Mouse (Mus musculus): ENCODE data around the gene Tecta. TPM values are rescaled to one million over a fixed set of nuclear protein-coding genes. Genes with fewer than 3 reads are reported as not detected.

The Tecta gene
- polyA plus RNA-seq, 1 experiment: 0.06 TPM

DNA sequence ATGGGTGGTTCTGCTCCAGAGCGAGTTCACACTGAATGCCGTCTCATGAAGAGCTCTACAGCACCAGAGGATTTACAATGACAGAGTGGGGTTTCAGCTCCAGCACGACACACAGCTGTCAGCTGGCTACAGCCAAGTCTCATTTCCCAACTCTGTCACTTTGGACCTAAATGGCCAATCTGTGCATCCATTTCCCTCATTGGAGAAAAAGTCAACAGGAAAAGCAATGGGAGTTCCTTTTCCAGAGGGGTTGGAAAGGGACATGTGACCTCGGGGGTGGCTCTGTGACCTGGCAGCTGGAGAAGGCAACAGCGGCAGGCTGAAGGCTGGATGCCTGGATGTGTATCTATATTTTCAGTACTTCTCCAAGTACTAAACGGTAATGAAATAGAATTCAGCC, 11.6 kb upstream of the Tecta start:
- TF ChIP-seq MAX (IDR thresholded peaks at IDR 0.05; ENCODE audit: low read depth): no peak
- no peak for TF ChIP-seq REST (IDR thresholded peaks at IDR 0.05; ENCODE audit: insufficient read depth, insufficient read length)
- TF ChIP-seq MYOD1 (IDR thresholded peaks at IDR 0.05; ENCODE audit: control insufficient read depth in 1 of 3, insufficient read length in 2 of 3, low read depth in 2 of 3): no peak
- TF ChIP-seq CEBPB (IDR thresholded peaks at IDR 0.05; ENCODE audit: insufficient read depth, poor library complexity, severe bottlenecking): no peak
- no peak for TF ChIP-seq USF1 (IDR thresholded peaks at IDR 0.05; ENCODE audit: low read depth)
- TF ChIP-seq TCF12 (IDR thresholded peaks at IDR 0.05; ENCODE audit: insufficient read depth, poor library complexity, severe bottlenecking): no peak
- no peak for TF ChIP-seq E2F4 (IDR thresholded peaks at IDR 0.05; ENCODE audit: insufficient read depth)
- no peak for TF ChIP-seq POLR2A (IDR thresholded peaks at IDR 0.05; ENCODE audit: insufficient read length, low read depth)
- TF ChIP-seq MYOG (IDR thresholded peaks at IDR 0.05; ENCODE audit: control insufficient read depth in 1 of 3, insufficient read depth in 1 of 3, insufficient read length in 2 of 3, low read depth in 2 of 3): no peak
- no peak for TF ChIP-seq POLR2AphosphoS2 (IDR thresholded peaks at IDR 0.05; ENCODE audit: insufficient read length, low read depth)
- TF ChIP-seq TCF3 (IDR thresholded peaks at IDR 0.05; ENCODE audit: insufficient read length, low read depth): no peak
- Histone ChIP-seq H3K27me3 (ENCODE audit: control insufficient read depth, insufficient read depth, insufficient read length) (no peaks in the 10 kb centered on the region), H3K4me3 (no peak overlapping the region), H3K79me2 (ENCODE audit: control insufficient read depth, insufficient read depth) (no peaks in the 10 kb centered on the region), H3ac (ENCODE audit: control insufficient read depth, insufficient read length) (no peak overlapping the region), H3K4me2 (ENCODE audit: low read depth) (no peak overlapping the region), H3K36me3 (ENCODE audit: control insufficient read depth, insufficient read depth) (no peaks in the 10 kb centered on the region)

GRCm38 (mm10) chr9:42405736-42406135, 6.0 kb upstream of the Tecta start:
- no peak overlapping the region for H3K4me2 ChIP-seq (ENCODE audit: low read depth)
- H3K79me2 ChIP-seq (ENCODE audit: control insufficient read depth, insufficient read depth): no peaks in the 10 kb centered on the region
- no peak overlapping the region for H3ac ChIP-seq (ENCODE audit: control insufficient read depth, insufficient read length)
- TF ChIP-seq TCF3 (IDR thresholded peaks at IDR 0.05; ENCODE audit: insufficient read length, low read depth): no peak
- TF ChIP-seq POLR2A (IDR thresholded peaks at IDR 0.05; ENCODE audit: insufficient read length, low read depth): no peak
- no peak for TF ChIP-seq POLR2AphosphoS2 (IDR thresholded peaks at IDR 0.05; ENCODE audit: insufficient read length, low read depth)
- TF ChIP-seq MYOG (IDR thresholded peaks at IDR 0.05; ENCODE audit: control insufficient read depth in 1 of 3, insufficient read depth in 1 of 3, insufficient read length in 2 of 3, low read depth in 2 of 3): no peak
- no peak for TF ChIP-seq MAX (IDR thresholded peaks at IDR 0.05; ENCODE audit: low read depth)
- H3K27me3 ChIP-seq (ENCODE audit: control insufficient read depth, insufficient read depth, insufficient read length): no peaks in the 10 kb centered on the region
- H3K4me3 ChIP-seq: no peak overlapping the region
- H3K36me3 ChIP-seq (ENCODE audit: control insufficient read depth, insufficient read depth): no peaks in the 10 kb centered on the region

GRCm38 (mm10) chr9:42401486-42401885, 1.8 kb upstream of the Tecta start:
- Histone ChIP-seq H3K27me3 (ENCODE audit: control insufficient read depth, insufficient read depth, insufficient read length) (no peaks in the 10 kb centered on the region), H3K36me3 (ENCODE audit: control insufficient read depth, insufficient read depth) (no peaks in the 10 kb centered on the region), H3K4me2 (ENCODE audit: low read depth) (no peak overlapping the region), H3K4me3 (no peak overlapping the region), H3ac (ENCODE audit: control insufficient read depth, insufficient read length) (no peak overlapping the region), H3K79me2 (ENCODE audit: control insufficient read depth, insufficient read depth) (no peaks in the 10 kb centered on the region)
- peak in 2 of 3 experiments; percentile 1 to 31 for TF ChIP-seq MYOD1 (IDR thresholded peaks at IDR 0.05; ENCODE audit: control insufficient read depth in 1 of 3, insufficient read length in 2 of 3, low read depth in 2 of 3)
- TF ChIP-seq REST (IDR thresholded peaks at IDR 0.05; ENCODE audit: insufficient read depth, insufficient read length): no peak

DNA sequence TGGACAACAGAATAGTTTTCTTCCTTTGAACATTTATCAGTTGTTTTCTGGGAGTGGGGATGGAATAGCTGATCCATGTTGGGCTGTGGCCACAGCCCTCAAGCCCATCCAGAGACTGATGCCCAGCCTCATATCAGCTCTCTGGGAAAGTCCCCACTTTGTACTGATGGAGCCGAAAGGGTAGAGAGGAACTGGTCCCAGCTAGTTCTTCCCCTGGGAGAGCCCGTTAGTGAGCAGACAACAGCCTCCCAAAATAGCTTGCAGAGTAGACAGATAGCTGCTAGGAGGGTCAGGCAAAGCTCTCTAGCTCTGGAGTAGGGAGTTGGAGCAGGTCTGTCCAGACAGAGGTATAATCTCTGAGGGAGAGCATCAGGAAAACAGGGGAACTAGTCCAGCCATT, 3.6 kb downstream of the Tecta start:
- H3K4me3 ChIP-seq: no peak overlapping the region
- no peaks in the 10 kb centered on the region for H3K27me3 ChIP-seq (ENCODE audit: control insufficient read depth, insufficient read depth, insufficient read length)
- H3K4me2 ChIP-seq (ENCODE audit: low read depth): no peak overlapping the region
- no peak overlapping the region for H3ac ChIP-seq (ENCODE audit: control insufficient read depth, insufficient read length)
- TF ChIP-seq CEBPB (IDR thresholded peaks at IDR 0.05; ENCODE audit: insufficient read depth, poor library complexity, severe bottlenecking): no peak
- no peak for TF ChIP-seq MYOG (IDR thresholded peaks at IDR 0.05; ENCODE audit: control insufficient read depth in 1 of 3, insufficient read depth in 1 of 3, insufficient read length in 2 of 3, low read depth in 2 of 3)
- H3K79me2 ChIP-seq (ENCODE audit: control insufficient read depth, insufficient read depth): no peaks in the 10 kb centered on the region
- H3K36me3 ChIP-seq (ENCODE audit: control insufficient read depth, insufficient read depth): no peaks in the 10 kb centered on the region

- no peaks in the 10 kb centered on the region for H3K79me2 ChIP-seq (ENCODE audit: control insufficient read depth, insufficient read depth)
- TF ChIP-seq REST (IDR thresholded peaks at IDR 0.05; ENCODE audit: insufficient read depth, insufficient read length) (no peak), MAX (IDR thresholded peaks at IDR 0.05; ENCODE audit: low read depth) (no peak), MYOD1 (IDR thresholded peaks at IDR 0.05; ENCODE audit: control insufficient read depth in 1 of 3, insufficient read length in 2 of 3, low read depth in 2 of 3) (peak; percentile 20 to 88 (median 82)), SRF (IDR thresholded peaks at IDR 0.05; ENCODE audit: control insufficient read depth, insufficient read length, low read depth) (no peak), USF1 (IDR thresholded peaks at IDR 0.05; ENCODE audit: low read depth) (no peak), POLR2AphosphoS2 (IDR thresholded peaks at IDR 0.05; ENCODE audit: insufficient read length, low read depth) (no peak), MYOG (IDR thresholded peaks at IDR 0.05; ENCODE audit: control insufficient read depth in 1 of 3, insufficient read depth in 1 of 3, insufficient read length in 2 of 3, low read depth in 2 of 3) (peak in 1 of 3 experiments; percentile 46), TCF3 (IDR thresholded peaks at IDR 0.05; ENCODE audit: insufficient read length, low read depth) (peak; percentile 23), POLR2A (IDR thresholded peaks at IDR 0.05; ENCODE audit: insufficient read length, low read depth) (no peak)
- H3K36me3 ChIP-seq (ENCODE audit: control insufficient read depth, insufficient read depth): no peaks in the 10 kb centered on the region
- H3K4me2 ChIP-seq (ENCODE audit: low read depth): peak overlapping the region; percentile 66
- no peaks in the 10 kb centered on the region for H3K27me3 ChIP-seq (ENCODE audit: control insufficient read depth, insufficient read depth, insufficient read length)
- no peak overlapping the region for H3ac ChIP-seq (ENCODE audit: control insufficient read depth, insufficient read length)
- H3K4me3 ChIP-seq: no peak overlapping the region
Observed at GRCm38 (mm10) chr9:42394903-42395302, 4.8 kb downstream of the Tecta start.

Measured in myocyte (in vitro differentiated cells).